Mouse (Mus musculus) neural tube, embryonic 11.5 days (tissue): Measurements from ENCODE around the gene Swt1. TPM values are rescaled to one million over a fixed set of nuclear protein-coding genes. Genes with fewer than 3 reads are reported as not detected.

Experiments used
- ATAC-seq: fragments of 200-750 bp; cut with Nextera tagmentation; 2 replicates; pipeline ENCODE4 v1.8.0; 2017; ENCODE audit warnings: moderate number of reproducible peaks, mild to moderate bottlenecking, moderate TSS enrichment, moderate library complexity; ENCODE audit not compliant: insufficient read depth, low FRiP score, low TSS enrichment
- DNase-seq: peaks from one replicate; pipeline ENCODE4 v3.0.0-alpha.2; 2015; ENCODE audit warnings: low spot score
- H3K27ac ChIP-seq: fragments of 300-500 bp; sonication (generic); 2 replicates; pipeline ENCODE4 v1.5.1; 2014; ENCODE audit warnings: low read depth, mild to moderate bottlenecking, low read length
- H3K27me3 ChIP-seq: fragments of 300-500 bp; sonication (generic); 2 replicates; pipeline ENCODE4 v1.6.1; 2014; ENCODE audit warnings: mild to moderate bottlenecking, low read length, mixed read lengths; ENCODE audit not compliant: control insufficient read depth, insufficient read depth
- H3K36me3 ChIP-seq: fragments of 300-500 bp; sonication (generic); 2 replicates; pipeline ENCODE4 v1.6.1; 2014; ENCODE audit warnings: mild to moderate bottlenecking, low read length, moderate library complexity, mixed read lengths; ENCODE audit not compliant: control insufficient read depth, insufficient read depth
- H3K4me1 ChIP-seq: fragments of 300-500 bp; sonication (generic); 2 replicates; pipeline ENCODE4 v1.6.1; 2014; ENCODE audit warnings: low read length, mixed read lengths; ENCODE audit not compliant: control insufficient read depth, insufficient read depth
- H3K4me2 ChIP-seq: fragments of 300-500 bp; sonication (generic); 2 replicates; pipeline ENCODE4 v1.6.1; 2014; ENCODE audit warnings: low read depth, mild to moderate bottlenecking, moderate library complexity
- H3K4me3 ChIP-seq: fragments of 300-500 bp; sonication (generic); 2 replicates; pipeline ENCODE4 v1.5.1; 2014; ENCODE audit warnings: low read depth, low read length
- H3K9ac ChIP-seq: fragments of 300-500 bp; sonication (generic); 2 replicates; pipeline ENCODE4 v1.6.1; 2014; ENCODE audit warnings: mild to moderate bottlenecking, low read length
- H3K9me3 ChIP-seq: fragments of 300-500 bp; sonication (generic); 2 replicates; pipeline ENCODE4 v1.6.1; 2016; ENCODE audit warnings: low read length; ENCODE audit not compliant: control insufficient read depth
- WGBS: fragments of 180-500 bp; shearing (Covaris S2); extraction: QIAGEN DNeasy Blood & Tissue Kit; methylation state at CpG from one replicate; pipeline ENCODE4 v1.1.7; 2014; 5-methylcytosine and 5-hydroxymethylcytosine counted together
- polyA plus RNA-seq: library from polyadenylated mRNA; unstranded; fragments of >200 nt; fragmentation: Nextera tagmentation; extraction: Ambion mirVana; gene quantifications from 2 replicates; pipeline ENCODE4 v1.2.1, GENCODE M21; 2014

The Swt1 gene
- polyA plus RNA-seq, 1 experiment from 2014 or later = 20.0 TPM

DNA sequence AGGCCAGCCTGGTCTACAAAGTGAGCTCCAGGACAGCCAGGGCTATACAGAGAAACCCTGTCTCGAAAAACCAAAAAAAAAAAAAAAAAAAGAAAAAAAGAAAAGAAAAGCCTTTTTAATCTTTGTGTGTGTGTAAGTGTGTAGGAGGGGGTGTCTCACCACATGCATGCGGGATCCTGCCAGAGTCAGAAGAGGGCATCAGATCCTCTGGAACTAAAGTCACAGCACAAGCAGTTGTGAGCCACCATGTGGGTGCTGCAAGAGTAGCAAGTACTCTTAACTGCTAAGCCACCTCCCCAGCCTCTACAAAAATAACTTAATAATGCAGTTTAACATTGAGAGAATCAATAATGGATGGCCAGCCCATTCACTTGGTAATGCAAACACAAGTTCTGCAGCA lies 22.6 kb upstream of the Swt1 start:
- H3K4me3 ChIP-seq = no peak overlapping the region
- no peak overlapping the region for H3K4me2 ChIP-seq
- 94% methylated on average over 1 of the region's 2 CpGs for WGBS
- H3K4me1 ChIP-seq = no peaks in the 10 kb centered on the region
- H3K36me3 ChIP-seq = peaks cover 11% of the 10 kb centered on the region
- no peak overlapping the region for H3K27ac ChIP-seq
- no peaks in the 10 kb centered on the region for H3K9me3 ChIP-seq
- H3K27me3 ChIP-seq = no peaks in the 10 kb centered on the region
- no peak for DNase-seq
- H3K9ac ChIP-seq = no peak overlapping the region
- ATAC-seq = no peak

DNA sequence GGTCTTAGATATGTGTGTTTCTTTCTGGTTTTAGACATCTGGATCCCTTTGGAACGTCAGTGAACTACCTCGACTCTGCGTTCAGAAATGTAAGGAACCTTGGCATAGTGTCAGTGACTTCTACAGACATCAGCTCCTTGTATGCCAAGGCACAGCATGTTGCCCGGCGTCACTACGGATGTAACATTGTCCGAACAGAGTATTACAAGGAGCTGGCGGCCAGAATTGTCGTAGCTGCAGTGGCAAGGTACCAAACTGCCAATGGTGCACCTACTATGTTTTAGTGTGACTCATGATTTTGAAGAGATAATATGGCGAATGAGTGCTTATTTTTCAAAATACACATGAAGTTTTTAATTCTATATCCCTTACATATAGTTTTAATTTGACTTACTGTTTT lies 21.6 kb upstream of the Swt1 start:
- H3K9ac ChIP-seq = no peak overlapping the region
- DNase-seq (no peak), ATAC-seq (no peak)
- H3K36me3 ChIP-seq = peaks cover 17% of the 10 kb centered on the region
- H3K4me1 ChIP-seq = no peaks in the 10 kb centered on the region
- H3K4me3 ChIP-seq = no peak overlapping the region
- H3K27me3 ChIP-seq = no peaks in the 10 kb centered on the region
- no peak overlapping the region for H3K27ac ChIP-seq
- H3K4me2 ChIP-seq = no peak overlapping the region
- no peaks in the 10 kb centered on the region for H3K9me3 ChIP-seq
- 93% methylated on average over 10 of the region's 10 CpGs for WGBS

- DNase-seq (no peak), ATAC-seq (no peak)
- no peaks in the 10 kb centered on the region for H3K9me3 ChIP-seq
- no peaks in the 10 kb centered on the region for H3K27me3 ChIP-seq
- no peak overlapping the region for H3K4me2 ChIP-seq
- no peak overlapping the region for H3K27ac ChIP-seq
- H3K36me3 ChIP-seq = 0 out of 2 replicates have a peak, but pooled peaks cover 6% of the 10 kb centered on the region
- no peak overlapping the region for H3K9ac ChIP-seq
- no peak overlapping the region for H3K4me3 ChIP-seq
- 93% methylated on average over 6 of the region's 6 CpGs for WGBS
- no peaks in the 10 kb centered on the region for H3K4me1 ChIP-seq
Measured at GRCm38 (mm10) chr1:151435431-151435830, 7.2 kb upstream of the Swt1 start.

DNA sequence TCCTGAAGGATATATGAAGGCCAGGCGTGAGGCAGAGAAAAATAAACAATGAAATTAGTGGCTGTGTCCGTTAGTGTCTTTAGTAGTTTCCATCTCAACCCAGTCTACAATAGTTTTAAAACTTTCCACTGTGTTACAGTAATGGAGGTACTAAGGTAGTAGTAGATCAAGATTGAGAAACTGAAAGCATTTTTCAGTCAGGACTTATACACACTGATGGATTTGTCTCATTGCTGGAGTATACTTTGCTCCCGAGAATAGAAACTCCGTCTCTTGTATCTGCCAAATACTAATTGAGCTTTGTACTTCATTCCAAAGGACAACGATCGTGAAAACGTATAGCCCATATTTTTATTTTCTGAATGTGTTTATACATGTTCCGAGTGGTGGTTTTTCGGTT lies 1.1 kb upstream of the Swt1 start:
- Histone ChIP-seq H3K27ac (no peak overlapping the region), H3K4me3 (peak overlapping the region; percentile 86), H3K4me2 (peak overlapping the region; percentile 57), H3K4me1 (peaks cover 12% of the 10 kb centered on the region), H3K36me3 (no peaks in the 10 kb centered on the region; the same call in 1 of the 2 replicates), H3K27me3 (no peaks in the 10 kb centered on the region), H3K9ac (peak overlapping the region; percentile 96), H3K9me3 (no peaks in the 10 kb centered on the region)
- no peak for DNase-seq
- no peak for ATAC-seq
- 54% methylated on average over 9 of the region's 9 CpGs for WGBS

DNA sequence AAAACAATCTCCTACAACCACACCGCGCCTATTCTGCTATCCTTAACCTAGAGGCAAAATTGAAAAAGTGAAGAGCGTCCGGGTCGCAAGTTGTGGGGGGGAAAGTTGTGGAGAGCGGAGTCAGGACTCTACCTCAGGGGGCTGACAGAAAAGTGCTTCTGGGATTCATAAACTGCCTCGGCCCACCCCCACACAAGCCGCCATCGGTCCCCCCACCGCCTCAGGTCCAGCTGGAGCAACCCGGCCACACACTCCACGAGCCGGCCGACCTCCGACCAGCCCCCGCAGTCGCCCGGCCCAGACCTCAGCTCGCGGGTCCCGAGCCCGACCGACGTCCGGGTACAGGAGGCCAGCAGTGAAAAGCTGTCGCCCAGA lies 380 bp downstream of the Swt1 start:
- 0 out of 2 replicates have a peak overlapping the region, but pooled peaks have one; percentile 44 for H3K27ac ChIP-seq
- no peak for DNase-seq
- ATAC-seq = peak; percentile 76
- WGBS = under 1% methylated on average over 23 of the region's 26 CpGs
- peak overlapping the region; percentile 70 for H3K9ac ChIP-seq
- H3K4me3 ChIP-seq = peak overlapping the region; percentile 86
- H3K4me2 ChIP-seq = peak overlapping the region; percentile 49
- no peaks in the 10 kb centered on the region for H3K27me3 ChIP-seq
- H3K9me3 ChIP-seq = no peaks in the 10 kb centered on the region
- H3K4me1 ChIP-seq = peaks cover 12% of the 10 kb centered on the region
- no peaks in the 10 kb centered on the region; the same call in 1 of the 2 replicates for H3K36me3 ChIP-seq

GRCm38 (mm10) chr1:151426947-151427600 lies 1.2 kb downstream of the Swt1 start:
- Histone ChIP-seq H3K4me1 (peaks cover 12% of the 10 kb centered on the region), H3K27me3 (no peaks in the 10 kb centered on the region), H3K27ac (no peak overlapping the region), H3K9me3 (no peaks in the 10 kb centered on the region), H3K4me2 (peak overlapping the region; percentile 49), H3K36me3 (no peaks in the 10 kb centered on the region; the same call in 1 of the 2 replicates), H3K4me3 (peak overlapping the region; percentile 86), H3K9ac (no peak overlapping the region)
- no peak for DNase-seq
- no peak for ATAC-seq
- 39% methylated on average over 7 of the region's 7 CpGs for WGBS

GRCm38 (mm10) chr1:151422178-151422577 lies 6.1 kb downstream of the Swt1 start:
- DNase-seq (no peak), ATAC-seq (no peak)
- Histone ChIP-seq H3K9ac (no peak overlapping the region), H3K4me3 (no peak overlapping the region), H3K4me1 (peaks cover 2% of the 10 kb centered on the region), H3K36me3 (no peaks in the 10 kb centered on the region), H3K9me3 (no peaks in the 10 kb centered on the region), H3K27me3 (no peaks in the 10 kb centered on the region), H3K4me2 (no peak overlapping the region), H3K27ac (no peak overlapping the region)
- 88% methylated on average over 3 of the region's 3 CpGs for WGBS

DNA sequence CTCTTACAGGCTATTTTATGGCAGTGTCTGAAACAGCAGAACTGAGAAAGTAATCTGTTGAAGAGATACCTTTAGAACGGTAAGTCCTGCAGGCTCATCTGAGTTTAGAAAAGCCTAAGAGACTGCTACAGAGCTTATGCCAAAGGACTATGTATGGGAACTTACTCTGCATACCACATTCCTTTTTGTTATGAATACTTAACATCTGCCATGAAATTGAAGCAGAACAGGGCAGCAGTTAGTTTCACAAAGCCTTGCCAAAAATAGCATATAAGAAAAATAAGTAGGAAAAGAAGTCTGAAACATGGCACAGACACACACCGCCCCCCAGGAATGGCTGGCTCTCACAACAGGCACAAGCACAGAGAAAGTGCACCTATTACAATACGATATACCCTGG lies 18.4 kb downstream of the Swt1 start:
- Histone ChIP-seq H3K4me1 (no peaks in the 10 kb centered on the region), H3K4me3 (no peak overlapping the region), H3K27ac (no peak overlapping the region), H3K4me2 (no peak overlapping the region), H3K27me3 (no peaks in the 10 kb centered on the region), H3K9me3 (no peaks in the 10 kb centered on the region), H3K9ac (no peak overlapping the region), H3K36me3 (0 out of 2 replicates have a peak, but pooled peaks cover 3% of the 10 kb centered on the region)
- 87% methylated on average over 3 of the region's 3 CpGs for WGBS
- ATAC-seq (no peak), DNase-seq (no peak)

DNA sequence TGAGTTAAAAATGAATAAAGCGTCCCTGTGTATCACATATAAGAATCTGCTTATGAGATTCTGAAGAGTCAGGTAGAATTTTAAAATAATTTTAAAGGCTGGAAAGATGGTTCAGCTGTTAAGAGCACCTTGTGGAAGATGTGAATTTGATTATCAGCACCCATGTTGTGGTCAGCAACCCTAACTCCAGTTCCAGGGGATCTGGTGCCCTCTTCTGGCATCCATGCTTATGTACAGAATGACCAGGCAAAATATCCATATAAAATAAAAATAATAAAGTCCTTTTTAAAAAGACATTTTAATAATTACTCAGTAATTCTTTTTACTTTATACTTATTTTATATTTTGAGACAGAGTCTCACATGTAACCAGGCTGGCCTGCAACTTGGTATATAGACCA lies 38.2 kb downstream of the Swt1 start:
- ATAC-seq = no peak
- Histone ChIP-seq H3K4me1 (no peaks in the 10 kb centered on the region), H3K9me3 (no peaks in the 10 kb centered on the region), H3K4me3 (no peak overlapping the region), H3K36me3 (no peaks in the 10 kb centered on the region), H3K27ac (no peak overlapping the region), H3K27me3 (no peaks in the 10 kb centered on the region), H3K9ac (no peak overlapping the region), H3K4me2 (no peak overlapping the region)
- DNase-seq = peak; percentile 23
- WGBS = 95% methylated on average over 1 of the region's 1 CpGs
